8 mouse cellular contexts compared by ENCODE assay signal in genomic region chr19:12006361-12006947, GRCm38 (mm10). TPM values are rescaled to one million over a fixed set of nuclear protein-coding genes. Genes with fewer than 3 reads are reported as not detected.
DNase-seq lines count a peak whose midpoint lies in the region; ATAC-seq and TF ChIP-seq lines count a peak whose summit lies in the region.

No protein-coding gene starts in this region.

- H3K4me3 ChIP-seq in lung, embryonic 15.5 days, result peak overlapping the region; percentile 67
- peak overlapping the region; percentile 64 for H3K4me3 ChIP-seq in bone marrow macrophage, adult 2 months (ENCODE audit: insufficient read depth, low read length)
- peak overlapping the region; percentile 68 for H3K4me3 ChIP-seq in embryonic facial prominence, embryonic 13.5 days
- peak overlapping the region; percentile 75 for H3K4me3 ChIP-seq in intestine, postnatal 0 days (ENCODE audit: low read depth, low read length)
- H3K4me3 ChIP-seq in neural tube, embryonic 14.5 days (ENCODE audit: low read depth, low read length), result peak overlapping the region; percentile 50

- TF ChIP-seq CTCF in bone marrow macrophage, adult 2 months (IDR thresholded peaks at IDR 0.05; ENCODE audit: low read depth, low read length), result no peak; the same call in 1 of the 2 replicates
- TF ChIP-seq CTCF in intestine, postnatal 0 days (IDR thresholded peaks at IDR 0.05; ENCODE audit: low read depth), result peak; percentile 46; the same call in 1 of the 2 replicates

- peak overlapping the region; percentile 72 for H3K4me2 ChIP-seq in lung, embryonic 15.5 days
- H3K4me2 ChIP-seq in embryonic facial prominence, embryonic 13.5 days, result peak overlapping the region; percentile 72
- H3K4me2 ChIP-seq in intestine, postnatal 0 days (replicated peaks; ENCODE audit: low read depth), result peak overlapping the region; percentile 61
- peak overlapping the region; percentile 70 for H3K4me2 ChIP-seq in neural tube, embryonic 14.5 days (ENCODE audit: low read depth, low read length)

- DNase-seq in lung, adult 18-20 months, result no peak
- no peak for DNase-seq in lung, postnatal 25 days (ENCODE audit: low spot score)

- peak overlapping the region; percentile 14 for H3K9ac ChIP-seq in lung, embryonic 15.5 days
- peak overlapping the region; percentile 70 for H3K9ac ChIP-seq in embryonic facial prominence, embryonic 13.5 days
- H3K9ac ChIP-seq in intestine, postnatal 0 days (ENCODE audit: low read depth, low read length), result peak overlapping the region; percentile 54
- H3K9ac ChIP-seq in neural tube, embryonic 14.5 days (replicated peaks; ENCODE audit: low read depth, low read length), result peak overlapping the region; percentile 47; the same call in 1 of the 2 replicates

- no peaks in the 10 kb centered on the region for H3K9me3 ChIP-seq in lung, embryonic 15.5 days
- no peaks in the 10 kb centered on the region for H3K9me3 ChIP-seq in embryonic facial prominence, embryonic 13.5 days
- no peaks in the 10 kb centered on the region for H3K9me3 ChIP-seq in intestine, postnatal 0 days (ENCODE audit: control insufficient read depth)
- H3K9me3 ChIP-seq in neural tube, embryonic 14.5 days (ENCODE audit: control insufficient read depth, low read length), result no peaks in the 10 kb centered on the region

- 3% methylated on average over 17 of the region's 17 CpGs for WGBS in lung, embryonic 15.5 days
- under 1% methylated on average over 17 of the region's 17 CpGs for WGBS in embryonic facial prominence, embryonic 13.5 days
- WGBS in intestine, postnatal 0 days, result 5% methylated on average over 17 of the region's 17 CpGs
- WGBS in neural tube, embryonic 14.5 days, result 2% methylated on average over 17 of the region's 17 CpGs

- H3K36me3 ChIP-seq in lung, embryonic 15.5 days, result no peaks in the 10 kb centered on the region
- no peaks in the 10 kb centered on the region for H3K36me3 ChIP-seq in embryonic facial prominence, embryonic 13.5 days
- H3K36me3 ChIP-seq in intestine, postnatal 0 days (ENCODE audit: control insufficient read depth, insufficient read depth), result no peaks in the 10 kb centered on the region
- no peaks in the 10 kb centered on the region for H3K36me3 ChIP-seq in neural tube, embryonic 14.5 days (ENCODE audit: control insufficient read depth, insufficient read depth, low read length)

- H3K27me3 ChIP-seq in lung, embryonic 15.5 days, result no peaks in the 10 kb centered on the region
- no peaks in the 10 kb centered on the region for H3K27me3 ChIP-seq in embryonic facial prominence, embryonic 13.5 days
- H3K27me3 ChIP-seq in intestine, postnatal 0 days (replicated peaks; ENCODE audit: control insufficient read depth, insufficient read depth, low read length), result no peaks in the 10 kb centered on the region
- no peaks in the 10 kb centered on the region for H3K27me3 ChIP-seq in neural tube, embryonic 14.5 days (ENCODE audit: control insufficient read depth, insufficient read depth, low read length)

- no peak for ATAC-seq in lung, embryonic 15.5 days (ENCODE audit: borderline replicate concordance, extremely low read depth, low FRiP score, low TSS enrichment)
- no peak for ATAC-seq in embryonic facial prominence, embryonic 13.5 days (ENCODE audit: insufficient number of reproducible peaks, insufficient read depth, low FRiP score, low TSS enrichment, low read depth)
- no peak for ATAC-seq in intestine, postnatal 0 days
- no peak for ATAC-seq in neural tube, embryonic 14.5 days (ENCODE audit: low read depth)
- no peak for ATAC-seq in inflammation-experienced regulatory T-cells, adult 6 months

- TF ChIP-seq POLR2A in bone marrow macrophage, adult 2 months (IDR thresholded peaks at IDR 0.05; ENCODE audit: borderline replicate concordance, low read depth, low read length), result no peak

- H3K27ac ChIP-seq in lung, embryonic 15.5 days, result peak overlapping the region; percentile 51
- H3K27ac ChIP-seq in bone marrow macrophage, adult 2 months (ENCODE audit: insufficient read depth, low read depth, low read length), result peak overlapping the region; percentile 63
- H3K27ac ChIP-seq in embryonic facial prominence, embryonic 13.5 days, result peak overlapping the region; percentile 73
- peak overlapping the region; percentile 92 for H3K27ac ChIP-seq in intestine, postnatal 0 days (ENCODE audit: low read depth, low read length)
- peak overlapping the region; percentile 55; the same call in 1 of the 2 replicates for H3K27ac ChIP-seq in neural tube, embryonic 14.5 days (ENCODE audit: low read depth, low read length)

- peaks cover 16% of the 10 kb centered on the region for H3K4me1 ChIP-seq in lung, embryonic 15.5 days
- H3K4me1 ChIP-seq in bone marrow macrophage, adult 2 months (ENCODE audit: control insufficient read depth, insufficient read depth, low read length), result peaks cover 20% of the 10 kb centered on the region
- peaks cover 29% of the 10 kb centered on the region for H3K4me1 ChIP-seq in embryonic facial prominence, embryonic 13.5 days
- H3K4me1 ChIP-seq in intestine, postnatal 0 days (replicated peaks; ENCODE audit: control insufficient read depth, insufficient read depth, low read length), result no peaks in the 10 kb centered on the region
- peaks cover 9% of the 10 kb centered on the region; the same call in 1 of the 2 replicates for H3K4me1 ChIP-seq in neural tube, embryonic 14.5 days (ENCODE audit: control insufficient read depth, insufficient read depth, low read length)

RNA-seq across cellular contexts. Expression of gene Olfr1423, which starts 34.7 kb away (rescaled TPM):
- not detected in 2 replicates for polyA plus RNA-seq in lung, embryonic 15.5 days (2015; fragmentation: Nextera tagmentation; extraction: Ambion mirVana)
- polyA plus RNA-seq in bone marrow macrophage, adult 2 months (2012; ENCODE audit: insufficient read depth, insufficient read length, missing spikeins), result not detected in 2 replicates
- not detected in 2 replicates for polyA plus RNA-seq in embryonic facial prominence, embryonic 13.5 days (2015; fragmentation: Nextera tagmentation; extraction: Ambion mirVana)
- not detected in 2 replicates for polyA plus RNA-seq in intestine, postnatal 0 days (2015; fragmentation: Nextera tagmentation; extraction: Ambion mirVana)
- polyA plus RNA-seq in neural tube, embryonic 14.5 days (2014; fragmentation: Nextera tagmentation; extraction: Ambion mirVana), result not detected in 2 replicates
- polyA plus RNA-seq in inflammation-experienced regulatory T-cells, adult 6 months (2017; shearing (Covaris generic)), result under 1 TPM in 1 of 3 experiments, not detected in 2; 0.16 TPM

RNA-seq across cellular contexts. Expression of gene Osbp, which starts 40.7 kb away (rescaled TPM):
- polyA plus RNA-seq in lung, embryonic 15.5 days (2015; fragmentation: Nextera tagmentation; extraction: Ambion mirVana), result 3.6 and 3.9 TPM in 2 replicates
- 32.9 and 34.7 TPM in 2 replicates for polyA plus RNA-seq in bone marrow macrophage, adult 2 months (2012; ENCODE audit: insufficient read depth, insufficient read length, missing spikeins)
- 5.0 and 7.0 TPM in 2 replicates for polyA plus RNA-seq in embryonic facial prominence, embryonic 13.5 days (2015; fragmentation: Nextera tagmentation; extraction: Ambion mirVana)
- 6.2 and 6.9 TPM in 2 replicates for polyA plus RNA-seq in intestine, postnatal 0 days (2015; fragmentation: Nextera tagmentation; extraction: Ambion mirVana)
- polyA plus RNA-seq in neural tube, embryonic 14.5 days (2014; fragmentation: Nextera tagmentation; extraction: Ambion mirVana), result 7.6 and 7.7 TPM in 2 replicates
- polyA plus RNA-seq in inflammation-experienced regulatory T-cells, adult 6 months (2017; shearing (Covaris generic)), result 1 to 10 TPM; 7.1 to 8.4 (median 8.3) TPM

RNA-seq across cellular contexts. Expression of gene Olfr1424, which starts 56.0 kb away (rescaled TPM):
- polyA plus RNA-seq in lung, embryonic 15.5 days (2015; fragmentation: Nextera tagmentation; extraction: Ambion mirVana), result not detected in 2 replicates
- polyA plus RNA-seq in bone marrow macrophage, adult 2 months (2012; ENCODE audit: insufficient read depth, insufficient read length, missing spikeins), result not detected in 2 replicates
- not detected in 2 replicates for polyA plus RNA-seq in embryonic facial prominence, embryonic 13.5 days (2015; fragmentation: Nextera tagmentation; extraction: Ambion mirVana)
- not detected in 2 replicates for polyA plus RNA-seq in intestine, postnatal 0 days (2015; fragmentation: Nextera tagmentation; extraction: Ambion mirVana)
- polyA plus RNA-seq in neural tube, embryonic 14.5 days (2014; fragmentation: Nextera tagmentation; extraction: Ambion mirVana), result not detected in 2 replicates
- polyA plus RNA-seq in inflammation-experienced regulatory T-cells, adult 6 months (2017; shearing (Covaris generic)), result not detected

Comparison
In these comparisons a context has a peak if more than half of its experiments do, and no peak if none do; other contexts are left out.
1. H3K9ac ChIP-seq: peak in every context shown above with its lines; median percentile 70 in embryonic facial prominence, embryonic 13.5 days; 54 in intestine, postnatal 0 days; 47 in neural tube, embryonic 14.5 days; 14 in lung, embryonic 15.5 days.